Mouse (Mus musculus) spleen, adult 2 months (tissue): ENCODE data around the gene Gm42791. TPM values are rescaled to one million over a fixed set of nuclear protein-coding genes. Genes with fewer than 3 reads are reported as not detected.

Experiments used
- DNase-seq, 2 experiments: peaks; one replicate each; pipeline versions ENCODE4 v3.0.0 to v3.0.0-alpha.2; 2012 to 2021; ENCODE audit warnings: low spot score in 2 of 2, low read depth in 1 of 2
- H3K27ac ChIP-seq: fragments of 200-500 bp; 2 replicates; pipeline ENCODE4 v1.5.1; 2012; ENCODE audit warnings: low read length, inconsistent platforms; ENCODE audit not compliant: insufficient read depth
- H3K27me3 ChIP-seq: fragments of 200-500 bp; 2 replicates; pipeline ENCODE4 v1.6.1; 2012; ENCODE audit warnings: mild to moderate bottlenecking, moderate library complexity, low read length, inconsistent platforms; ENCODE audit not compliant: control insufficient read depth, insufficient read depth
- H3K36me3 ChIP-seq: fragments of 200-500 bp; 2 replicates; pipeline ENCODE4 v1.6.1; 2012; ENCODE audit warnings: mild to moderate bottlenecking, low read length, inconsistent platforms; ENCODE audit not compliant: control insufficient read depth, insufficient read depth
- H3K4me1 ChIP-seq: fragments of 200-500 bp; 2 replicates; pipeline ENCODE4 v1.6.1; 2011; ENCODE audit warnings: inconsistent platforms; ENCODE audit not compliant: control insufficient read depth, insufficient read depth, insufficient read length
- H3K4me3 ChIP-seq: fragments of 200-500 bp; 2 replicates; pipeline ENCODE4 v1.5.1; 2011; ENCODE audit warnings: mild to moderate bottlenecking, inconsistent platforms; ENCODE audit not compliant: insufficient read depth, insufficient read length; ENCODE audit errors: extremely low read depth
- CTCF ChIP-seq: fragments of 200-500 bp; IDR thresholded peaks from 2 replicates; pipeline ENCODE4 v1.5.1; 2011; ENCODE audit warnings: mild to moderate bottlenecking, inconsistent platforms; ENCODE audit not compliant: insufficient read depth, insufficient read length, insufficient replicate concordance; ENCODE audit errors: extremely low read depth
- POLR2A ChIP-seq: fragments of 200-500 bp; IDR thresholded peaks from 2 replicates; pipeline ENCODE4 v1.6.1; 2011; ENCODE audit warnings: low read depth, low read length, inconsistent platforms
- WGBS: fragments of 180-500 bp; shearing (Covaris S2); methylation state at CpG from one replicate; pipeline ENCODE4 v1.1.7; 2018; 5-methylcytosine and 5-hydroxymethylcytosine counted together
- polyA plus RNA-seq: library from polyadenylated mRNA; depleted of rRNA; stranded (reverse); fragments of >200 nt; gene quantifications from 2 replicates; pipeline ENCODE4 v1.2.3, GENCODE M21; 2012; rRNA removed

Gm42791 gene
- polyA plus RNA-seq, 1 experiment = not detected

DNA sequence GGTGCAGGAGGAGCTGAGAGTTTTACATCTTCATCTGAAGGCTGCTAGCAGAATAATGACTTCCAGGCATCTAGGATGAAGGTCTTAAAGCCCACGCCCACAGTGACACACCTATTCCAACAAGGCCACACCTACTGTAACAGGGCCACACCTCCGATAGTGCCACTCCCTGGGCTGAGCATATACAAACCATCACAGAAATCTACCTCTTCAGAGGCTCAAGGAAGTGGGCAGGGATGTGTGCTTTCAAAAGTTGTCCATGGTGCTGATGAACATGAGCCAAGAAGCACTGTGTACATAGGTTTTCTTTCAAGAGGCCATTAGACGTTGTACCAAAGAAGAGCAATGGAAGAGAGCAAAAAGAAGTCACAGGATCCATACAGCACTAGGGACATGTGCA, 137.4 kb downstream of the Gm42791 start:
- 81% methylated on average over 3 of the region's 3 CpGs for WGBS
- H3K27ac ChIP-seq = no peak overlapping the region
- H3K4me1 ChIP-seq = no peaks in the 10 kb centered on the region; the same call in 1 of the 2 replicates
- TF ChIP-seq POLR2A = no peak
- TF ChIP-seq CTCF = no peak
- no peaks in the 10 kb centered on the region for H3K36me3 ChIP-seq
- no peak for DNase-seq
- H3K4me3 ChIP-seq = no peak overlapping the region
- no peaks in the 10 kb centered on the region for H3K27me3 ChIP-seq

DNA sequence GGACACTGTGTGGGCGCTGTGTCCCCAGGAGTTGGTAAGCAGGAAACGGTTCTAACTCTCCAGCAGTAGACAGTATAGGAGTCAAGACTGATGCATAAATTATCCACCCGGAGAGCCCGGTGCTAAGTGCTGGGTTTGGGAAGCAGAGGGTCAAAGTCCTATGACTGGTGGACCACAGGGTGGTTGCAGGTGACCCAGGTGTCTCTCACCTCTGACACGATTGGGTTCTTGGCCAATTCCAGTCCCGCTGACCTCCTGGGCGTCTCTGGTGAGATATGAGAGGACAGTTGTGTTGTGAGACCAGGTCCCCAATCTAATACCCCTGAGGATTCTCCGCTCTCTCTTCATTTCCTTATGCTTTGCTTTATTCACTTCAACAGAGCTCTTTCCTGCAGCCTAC, 139.9 kb downstream of the Gm42791 start:
- Histone ChIP-seq H3K36me3 (no peaks in the 10 kb centered on the region), H3K4me3 (no peak overlapping the region), H3K27ac (no peak overlapping the region), H3K27me3 (no peaks in the 10 kb centered on the region), H3K4me1 (no peaks in the 10 kb centered on the region; the same call in 1 of the 2 replicates)
- DNase-seq = no peak
- WGBS = 84% methylated on average over 8 of the region's 8 CpGs
- TF ChIP-seq CTCF (no peak), POLR2A (no peak)

DNA sequence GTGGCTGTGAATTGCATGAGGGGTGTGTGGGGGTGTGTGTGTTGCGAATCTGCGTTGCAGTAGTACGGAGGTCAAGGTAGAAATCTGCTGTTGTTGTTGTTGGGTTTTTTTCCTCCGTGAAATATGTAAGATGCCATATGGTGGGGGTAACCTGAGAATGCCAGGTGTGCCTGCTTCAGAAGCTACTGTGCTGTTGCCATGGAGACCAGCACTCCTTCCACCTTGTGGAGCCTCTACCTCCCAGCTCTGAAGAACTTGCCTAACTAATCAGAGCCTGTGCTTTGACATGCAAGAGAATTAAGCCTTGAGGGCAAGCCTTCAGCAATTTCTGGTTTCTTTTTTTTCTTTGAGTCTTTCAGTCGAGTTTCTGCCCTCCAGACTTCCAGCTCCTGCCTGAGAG, 140.8 kb downstream of the Gm42791 start:
- Histone ChIP-seq H3K27ac (no peak overlapping the region), H3K4me1 (no peaks in the 10 kb centered on the region; the same call in 1 of the 2 replicates), H3K4me3 (no peak overlapping the region), H3K27me3 (no peaks in the 10 kb centered on the region), H3K36me3 (no peaks in the 10 kb centered on the region)
- 66% methylated on average over 5 of the region's 5 CpGs for WGBS
- no peak for TF ChIP-seq CTCF
- no peak for DNase-seq

DNA sequence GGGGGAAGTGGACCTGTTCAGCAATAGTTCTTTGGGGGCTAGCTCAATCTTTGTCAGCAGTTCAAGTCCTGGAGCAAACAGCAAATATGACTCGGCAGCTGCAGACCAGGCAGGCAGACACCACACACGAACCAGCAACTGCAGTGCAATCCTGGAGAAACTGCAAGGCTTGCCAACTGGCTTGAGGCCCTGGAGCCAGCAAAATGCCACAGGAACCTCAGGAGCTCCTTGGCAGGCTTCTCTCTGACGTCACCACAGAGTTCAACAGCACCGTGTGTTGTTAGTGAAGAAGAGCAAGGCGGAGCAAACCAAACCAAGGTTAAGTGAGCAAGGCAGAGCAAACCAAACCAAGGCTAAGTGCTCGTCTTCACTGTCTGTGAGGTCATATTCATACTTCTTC, 145.4 kb downstream of the Gm42791 start:
- Histone ChIP-seq H3K27me3 (no peaks in the 10 kb centered on the region), H3K36me3 (no peaks in the 10 kb centered on the region), H3K4me3 (no peak overlapping the region), H3K4me1 (peaks cover 2% of the 10 kb centered on the region; the same call in 1 of the 2 replicates), H3K27ac (no peak overlapping the region)
- no peak for DNase-seq
- no peak for TF ChIP-seq CTCF
- TF ChIP-seq POLR2A = no peak
- WGBS = 90% methylated on average over 6 of the region's 6 CpGs

DNA sequence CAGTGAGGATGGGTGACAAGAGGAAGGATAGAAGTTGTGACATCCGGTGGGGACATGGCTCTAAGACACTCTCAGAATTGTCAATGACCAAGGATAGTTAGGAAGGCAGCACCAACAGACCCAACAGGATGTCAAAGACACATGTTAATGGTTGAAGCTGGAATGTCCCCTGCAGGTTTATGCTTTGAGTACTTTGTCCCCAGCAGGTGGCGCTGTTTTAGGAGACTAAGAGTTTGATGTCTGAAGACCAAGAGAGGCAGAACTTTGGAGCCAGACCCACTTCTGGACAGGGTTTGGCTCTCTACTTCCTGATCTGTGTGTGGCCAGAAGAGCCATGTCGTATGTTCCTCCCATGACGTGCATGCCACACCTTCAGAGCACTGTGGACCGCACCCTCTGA, 147.9 kb downstream of the Gm42791 start:
- Histone ChIP-seq H3K36me3 (no peaks in the 10 kb centered on the region), H3K27ac (no peak overlapping the region), H3K4me3 (no peak overlapping the region), H3K4me1 (peaks cover 2% of the 10 kb centered on the region; the same call in 1 of the 2 replicates), H3K27me3 (no peaks in the 10 kb centered on the region)
- TF ChIP-seq POLR2A = no peak
- TF ChIP-seq CTCF = no peak; the same call in 1 of the 2 replicates
- no peak for DNase-seq
- WGBS = 95% methylated on average over 5 of the region's 5 CpGs

Other genes with a start within 250 kb of the Gm42791 start
- 2.4 and 2.5 TPM in 2 replicates for gene Katnal1, start 65.8 kb downstream of the Gm42791 start, polyA plus RNA-seq
- 7.8 and 8.5 TPM in 2 replicates for gene Uspl1, start 189.2 kb upstream of the Gm42791 start, polyA plus RNA-seq
- gene Hmgb1, start 189.3 kb upstream of the Gm42791 start, polyA plus RNA-seq = 18.9 and 21.6 TPM in 2 replicates